Mouse (Mus musculus) midbrain, postnatal 0 days (tissue): ENCODE measurements around the gene Rogdi. TPM values are rescaled to one million over a fixed set of nuclear protein-coding genes. Genes with fewer than 3 reads are reported as not detected.
A peak's percentile ranks its signal among the peaks of the same experiment; 100 is the strongest.

Experiments used
- ATAC-seq: fragments of 200-750 bp; cut with Nextera tagmentation; 2 replicates; pipeline ENCODE4 v1.8.0; 2017; ENCODE audit warnings: moderate number of reproducible peaks, mild to moderate bottlenecking, moderate TSS enrichment, moderate library complexity; ENCODE audit not compliant: low FRiP score
- DNase-seq: peaks from one replicate; pipeline ENCODE4 v3.0.0-alpha.2; 2015; ENCODE audit warnings: low spot score
- H3K27ac ChIP-seq: fragments of 300-500 bp; sonication (generic); 2 replicates; pipeline ENCODE4 v1.5.1; 2014; ENCODE audit warnings: low read depth, mild to moderate bottlenecking, low read length, mixed read lengths
- H3K27me3 ChIP-seq: fragments of 300-500 bp; sonication (generic); 2 replicates; pipeline ENCODE4 v1.6.1; 2014; ENCODE audit warnings: low read length, control low read depth, mixed read lengths; ENCODE audit not compliant: insufficient read depth
- H3K36me3 ChIP-seq: fragments of 300-500 bp; sonication (generic); 2 replicates; pipeline ENCODE4 v1.6.1; 2014; ENCODE audit warnings: low read length, control low read depth, mixed read lengths; ENCODE audit not compliant: insufficient read depth
- H3K4me1 ChIP-seq: fragments of 300-500 bp; sonication (generic); 2 replicates; pipeline ENCODE4 v1.6.1; 2014; ENCODE audit warnings: mild to moderate bottlenecking, control low read depth, antibody characterized with exemption, low read length, mixed read lengths; ENCODE audit not compliant: insufficient read depth
- H3K4me2 ChIP-seq: fragments of 300-500 bp; sonication (generic); 2 replicates; pipeline ENCODE4 v1.6.1; 2014; ENCODE audit warnings: low read depth, mild to moderate bottlenecking, low read length, mixed read lengths; ENCODE audit not compliant: poor library complexity, severe bottlenecking
- H3K4me3 ChIP-seq: fragments of 300-500 bp; sonication (generic); 2 replicates; pipeline ENCODE4 v1.5.1; 2014; ENCODE audit warnings: low read depth, mild to moderate bottlenecking, low read length, moderate library complexity
- H3K9ac ChIP-seq: fragments of 300-500 bp; sonication (generic); replicated peaks from 2 replicates; pipeline ENCODE4 v1.6.1; 2014; ENCODE audit warnings: mild to moderate bottlenecking, low read length, moderate library complexity, mixed read lengths; ENCODE audit not compliant: poor library complexity, severe bottlenecking
- H3K9me3 ChIP-seq: fragments of 300-500 bp; sonication (generic); 2 replicates; pipeline ENCODE4 v1.6.1; 2016; ENCODE audit warnings: low read length, control low read depth
- CTCF ChIP-seq: IDR thresholded peaks from 2 replicates; pipeline ENCODE4 v1.5.1; 2016; ENCODE audit warnings: antibody characterized with exemption, mild to moderate bottlenecking
- WGBS: fragments of 180-500 bp; shearing (Covaris S2); extraction: QIAGEN DNeasy Blood & Tissue Kit; methylation state at CpG from one replicate; pipeline ENCODE4 v1.1.7; 2014; 5-methylcytosine and 5-hydroxymethylcytosine counted together
- polyA plus RNA-seq: library from polyadenylated mRNA; unstranded; fragments of >200 nt; fragmentation: Nextera tagmentation; extraction: Ambion mirVana; gene quantifications from 2 replicates; pipeline ENCODE4 v1.2.1, GENCODE M21; 2015
- total RNA-seq: library from RNA; depleted of rRNA; stranded (reverse); fragments of >200 nt; gene quantifications from 2 replicates; pipeline ENCODE4 v1.2.3, GENCODE M21; 2014

The Rogdi gene
- total and polyA plus RNA-seq, 2 experiments from 2014 or later: 121 to 165 TPM

DNA sequence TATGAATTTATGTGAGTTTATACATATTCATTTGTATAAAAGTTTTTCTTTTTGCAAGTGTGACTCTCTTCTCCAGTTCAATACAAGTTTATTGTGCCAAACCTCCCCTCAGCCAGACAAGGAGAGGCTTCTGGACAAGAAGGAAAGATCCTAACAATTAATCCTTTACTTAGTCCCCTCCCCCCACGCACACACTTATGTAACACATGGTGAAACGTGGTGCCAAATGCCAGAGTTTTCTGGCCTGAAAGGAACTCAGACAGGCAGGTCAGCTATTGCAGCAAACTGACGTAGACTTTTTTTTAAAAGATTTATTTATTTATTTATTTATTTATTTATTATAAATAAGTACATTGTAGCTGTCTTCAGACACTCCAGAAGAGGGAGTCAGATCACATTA is 12.7 kb downstream of the Rogdi start:
- Histone ChIP-seq H3K36me3 (no peaks in the 10 kb centered on the region), H3K9ac (no peak overlapping the region), H3K9me3 (no peaks in the 10 kb centered on the region), H3K4me2 (no peak overlapping the region), H3K27me3 (no peaks in the 10 kb centered on the region), H3K27ac (no peak overlapping the region), H3K4me1 (no peaks in the 10 kb centered on the region), H3K4me3 (no peak overlapping the region)
- DNase-seq (no peak), ATAC-seq (no peak)
- WGBS: 65% methylated on average over 3 of the region's 3 CpGs
- no peak for TF ChIP-seq CTCF

DNA sequence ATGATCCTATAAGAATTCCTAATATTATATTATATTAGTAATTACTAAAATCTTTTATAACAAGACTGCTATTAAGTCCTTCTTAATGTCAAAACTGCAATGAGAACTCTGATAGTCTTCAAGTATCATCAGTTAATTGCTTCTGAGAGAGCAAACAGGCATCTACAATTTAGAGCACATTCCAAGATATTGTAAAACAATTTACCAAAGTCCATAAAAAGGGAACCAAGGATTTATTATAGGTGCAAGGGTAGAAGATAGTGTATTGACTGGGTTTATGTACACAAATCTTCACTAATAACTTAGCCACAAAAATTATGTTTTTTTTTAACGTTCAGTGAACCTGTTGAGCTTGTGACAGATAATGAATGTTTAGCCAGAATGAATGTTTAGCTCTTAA is 14.4 kb downstream of the Rogdi start:
- no peaks in the 10 kb centered on the region for H3K9me3 ChIP-seq
- no peak overlapping the region for H3K9ac ChIP-seq
- H3K36me3 ChIP-seq: no peaks in the 10 kb centered on the region
- H3K27ac ChIP-seq: no peak overlapping the region
- DNase-seq: no peak
- no peak overlapping the region for H3K4me2 ChIP-seq
- ATAC-seq: no peak
- H3K4me3 ChIP-seq: no peak overlapping the region
- WGBS: 75% methylated on average over 1 of the region's 1 CpGs
- H3K27me3 ChIP-seq: no peaks in the 10 kb centered on the region
- no peak for TF ChIP-seq CTCF
- H3K4me1 ChIP-seq: no peaks in the 10 kb centered on the region

DNA sequence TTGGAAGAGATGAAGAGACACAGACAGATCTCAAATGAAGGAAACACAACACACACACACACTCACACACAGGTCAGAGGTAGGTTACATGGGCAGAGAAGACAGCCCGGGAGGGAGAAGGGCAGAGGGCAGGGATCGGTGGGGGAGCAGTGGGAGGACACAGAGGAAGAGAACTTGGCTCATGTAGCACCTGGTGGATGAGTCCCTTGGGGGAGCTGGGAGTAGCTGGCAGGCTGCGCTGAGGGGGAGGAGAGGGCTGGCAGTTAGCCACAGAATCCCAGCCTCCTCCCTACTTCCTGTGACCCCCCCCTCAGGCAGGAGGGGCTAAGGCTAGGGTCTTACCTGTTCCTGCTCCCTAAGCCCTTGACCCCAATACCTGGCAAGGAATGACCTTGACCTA is 15.8 kb downstream of the Rogdi start, which contains the start of gene Sept12:
Gene Sept12 (minus strand): TSS at position 300 of the 400 bp plus-strand sequence.
- no peak within 1 kb of the TSS for H3K4me3 ChIP-seq
- no peaks in the 10 kb centered on the region for H3K9me3 ChIP-seq
- no peak for ATAC-seq
- no peaks in the 10 kb centered on the region for H3K27me3 ChIP-seq
- no peak within 1 kb of the TSS for H3K27ac ChIP-seq
- no peak within 1 kb of the TSS for H3K9ac ChIP-seq
- no peak within 1 kb of the TSS for H3K4me2 ChIP-seq
- TF ChIP-seq CTCF: no peak
- H3K36me3 ChIP-seq: no peaks in the 10 kb centered on the region
- no peaks in the 10 kb centered on the region for H3K4me1 ChIP-seq
- no peak for DNase-seq
- WGBS: 65% methylated on average over 2 of the region's 3 CpGs

GRCm38 (mm10) chr16:4993276-4993675 is 20.1 kb downstream of the Rogdi start:
- WGBS: 82% methylated on average over 4 of the region's 4 CpGs
- H3K4me2 ChIP-seq: no peak overlapping the region
- TF ChIP-seq CTCF: no peak
- H3K27ac ChIP-seq: no peak overlapping the region
- H3K4me1 ChIP-seq: no peaks in the 10 kb centered on the region
- ATAC-seq (no peak), DNase-seq (no peak)
- no peaks in the 10 kb centered on the region for H3K9me3 ChIP-seq
- H3K36me3 ChIP-seq: no peaks in the 10 kb centered on the region
- H3K4me3 ChIP-seq: no peak overlapping the region
- H3K27me3 ChIP-seq: no peaks in the 10 kb centered on the region
- H3K9ac ChIP-seq: no peak overlapping the region

DNA sequence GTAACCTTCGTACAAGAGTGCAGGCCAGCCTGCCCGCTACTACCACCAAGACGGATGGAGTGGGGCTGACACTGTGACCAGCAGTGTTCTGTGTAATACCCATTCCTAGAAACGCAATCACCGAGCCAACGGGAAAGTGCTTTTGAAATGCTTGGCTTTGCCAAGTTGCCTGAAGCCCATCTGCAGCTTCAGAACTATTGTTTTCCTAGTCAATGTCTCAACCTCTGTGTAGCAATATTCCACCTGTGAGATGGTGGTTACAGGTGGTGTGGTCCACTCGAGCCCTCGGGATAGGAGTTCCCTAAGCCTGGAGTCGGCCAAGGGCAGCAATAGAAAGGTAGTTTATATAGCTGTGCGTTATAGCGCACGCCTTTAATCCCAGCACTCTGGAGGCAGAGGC is 28.6 kb downstream of the Rogdi start:
- ATAC-seq (no peak), DNase-seq (no peak)
- Histone ChIP-seq H3K4me2 (no peak overlapping the region), H3K4me3 (no peak overlapping the region), H3K36me3 (no peaks in the 10 kb centered on the region), H3K9me3 (no peaks in the 10 kb centered on the region), H3K27me3 (no peaks in the 10 kb centered on the region), H3K27ac (no peak overlapping the region), H3K9ac (no peak overlapping the region), H3K4me1 (no peaks in the 10 kb centered on the region)
- 93% methylated on average over 12 of the region's 12 CpGs for WGBS
- no peak for TF ChIP-seq CTCF

- Histone ChIP-seq H3K4me1 (no peaks in the 10 kb centered on the region), H3K27me3 (no peaks in the 10 kb centered on the region), H3K36me3 (no peaks in the 10 kb centered on the region), H3K27ac (no peak overlapping the region), H3K9me3 (no peaks in the 10 kb centered on the region), H3K4me2 (no peak overlapping the region), H3K4me3 (no peak overlapping the region), H3K9ac (no peak overlapping the region)
- ATAC-seq (no peak), DNase-seq (peak; percentile 33)
- WGBS: 72% methylated on average over 4 of the region's 4 CpGs
- peak; percentile 72 for TF ChIP-seq CTCF
Observed at GRCm38 (mm10) chr16:4979755-4980380, 33.5 kb downstream of the Rogdi start.
